Mouse (Mus musculus) urinary bladder, postnatal 14 days (tissue): ENCODE measurements at regions not wholly inside any gene's neighbourhood (a gene's known extent, or its start where the extent isn't known, plus 50 kb on each side); places are given as distances from the start of the nearest gene placed in this dataset.

Source experiments
- DNase-seq: peaks from one replicate; pipeline ENCODE4 v3.0.0; 2021; ENCODE audit warnings: low spot score

DNA sequence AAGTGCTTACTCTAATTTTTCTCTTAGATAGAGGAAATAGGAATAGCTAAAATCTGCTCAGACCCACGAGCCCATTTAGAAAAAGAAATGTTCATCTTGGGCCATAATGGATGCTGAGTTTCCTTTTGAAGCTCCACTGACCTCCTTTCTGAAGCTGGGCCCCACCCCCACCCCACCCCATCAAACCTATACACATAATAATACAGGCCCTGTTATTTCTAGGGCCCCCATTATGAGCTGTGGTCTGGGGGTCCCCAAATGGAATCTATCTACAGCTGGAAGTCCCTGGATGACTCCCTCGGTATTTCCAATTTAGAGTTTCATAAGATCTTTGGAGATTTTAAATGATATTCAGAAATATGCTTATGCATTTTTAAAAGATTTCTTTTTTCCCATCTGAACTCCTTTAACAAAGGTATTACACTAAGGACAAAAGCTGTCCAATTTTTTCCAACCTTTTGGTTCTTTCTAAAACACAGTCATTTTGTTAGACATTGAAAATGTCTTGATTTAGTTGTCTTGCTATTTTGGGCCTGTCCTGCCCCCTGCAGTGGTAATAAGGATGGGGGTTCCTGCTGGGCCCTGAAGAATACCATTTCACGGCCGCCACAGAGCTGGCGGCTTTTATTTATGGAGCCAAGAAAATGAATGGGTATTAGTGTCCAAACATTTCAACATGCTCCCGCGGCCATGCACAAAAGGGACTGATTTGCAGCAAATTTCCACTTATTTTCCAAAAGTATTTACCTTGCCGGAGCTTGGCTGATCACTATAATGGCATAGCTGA is 363.1 kb downstream of the Nr2f2 start:
- DNase-seq = no peak

GRCm38 (mm10) chr7:69998756-69999155 is 367.8 kb downstream of the Nr2f2 start:
- DNase-seq = no peak

DNA sequence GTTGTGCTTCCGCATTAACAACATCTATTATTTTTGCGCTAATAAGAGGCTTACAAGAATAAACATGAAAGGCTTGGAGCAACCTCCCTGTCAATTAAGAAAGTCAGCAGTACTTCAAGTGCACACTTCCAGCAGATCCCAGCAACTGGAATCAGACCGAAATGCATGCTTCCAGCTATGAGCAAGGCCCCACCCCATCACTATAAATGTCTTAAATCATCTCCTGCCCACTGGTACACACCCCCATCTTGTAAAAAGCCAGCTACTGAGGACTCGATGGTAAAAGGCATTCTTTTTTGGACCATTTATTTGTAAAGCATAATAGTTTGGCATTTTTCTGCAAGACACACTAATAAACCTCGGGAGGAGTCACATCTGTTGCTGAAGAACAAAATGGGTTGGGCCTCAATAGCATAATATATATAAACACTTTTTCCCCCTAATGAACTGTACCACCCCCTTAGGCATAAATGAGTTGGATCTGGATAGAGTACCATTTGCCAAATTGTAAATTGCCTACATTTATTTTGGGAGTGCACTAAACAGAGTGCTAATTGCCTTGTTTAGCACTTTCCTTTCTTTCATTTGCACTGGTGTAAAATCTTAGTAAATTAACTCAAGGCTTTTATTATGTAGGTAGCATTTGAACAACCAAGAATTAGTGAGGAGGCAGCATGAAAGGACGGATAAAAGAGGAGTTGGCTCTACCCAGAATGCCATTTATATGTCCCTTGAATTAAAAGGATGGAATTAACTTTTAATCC is 371.8 kb downstream of the Nr2f2 start:
- DNase-seq = no peak

- no peak for DNase-seq
Measured at GRCm38 (mm10) chr7:69992383-69993327, 373.9 kb downstream of the Nr2f2 start.

DNA sequence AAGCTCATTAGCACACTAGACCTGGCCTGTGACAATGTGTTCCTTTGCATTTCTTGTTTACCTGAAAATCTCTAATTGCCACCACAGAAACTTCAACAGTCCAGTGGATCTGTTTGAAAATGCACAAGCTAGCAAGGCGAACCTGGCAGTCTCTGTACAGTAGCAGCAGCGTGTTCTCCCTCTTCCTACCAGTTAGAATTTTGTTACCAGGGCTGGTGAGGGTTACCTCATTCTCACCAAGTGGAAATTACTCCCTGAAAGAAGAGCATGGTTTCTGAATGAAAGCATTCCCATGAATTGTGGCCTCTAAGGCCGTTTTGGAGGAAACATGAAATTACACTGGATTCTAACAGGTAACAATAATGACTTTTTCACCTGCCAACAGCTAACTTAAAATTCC is 374.6 kb downstream of the Nr2f2 start:
- no peak for DNase-seq

DNA sequence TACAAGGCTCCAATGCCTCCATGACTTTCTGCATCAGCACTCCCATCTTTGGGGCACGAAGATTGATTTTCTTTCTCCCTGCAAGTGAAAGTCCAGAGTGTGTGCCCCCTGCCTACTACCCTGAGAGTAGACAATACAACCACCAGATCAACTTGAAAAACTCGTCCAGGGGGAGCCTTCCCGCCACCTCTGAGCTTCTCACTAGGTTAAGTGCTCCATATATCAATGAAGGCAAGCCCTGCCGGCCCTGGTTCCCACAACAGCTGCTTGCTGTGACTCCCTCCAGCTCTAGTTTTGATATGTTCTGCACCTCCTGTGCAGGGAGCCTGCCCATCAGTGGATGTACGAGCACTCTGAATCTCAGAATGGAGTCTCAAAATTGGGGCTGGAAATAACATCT is 377.8 kb downstream of the Nr2f2 start:
- no peak for DNase-seq

- no peak for DNase-seq
Measured at GRCm38 (mm10) chr7:69981301-69981700, 385.2 kb downstream of the Nr2f2 start.

DNA sequence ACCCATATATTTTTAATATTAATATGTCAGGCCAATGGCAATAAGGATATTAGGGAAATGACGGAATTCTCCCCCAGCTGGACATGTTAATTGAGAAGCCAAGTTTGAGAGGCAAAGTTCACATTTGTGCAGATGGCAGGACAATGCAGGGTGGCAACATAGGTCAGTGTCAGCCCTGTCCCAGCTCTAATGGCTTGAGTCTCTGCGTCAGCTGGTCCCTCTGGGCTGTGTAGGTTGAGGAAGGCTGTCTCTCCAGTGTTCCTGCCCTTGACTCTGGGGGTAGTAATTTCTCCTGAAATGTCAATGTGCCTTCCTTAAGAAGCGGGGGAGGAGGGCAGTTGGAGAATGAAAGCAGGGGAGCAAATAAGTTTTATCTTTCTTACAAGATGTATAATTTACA is 390.2 kb downstream of the Nr2f2 start:
- DNase-seq = no peak

DNA sequence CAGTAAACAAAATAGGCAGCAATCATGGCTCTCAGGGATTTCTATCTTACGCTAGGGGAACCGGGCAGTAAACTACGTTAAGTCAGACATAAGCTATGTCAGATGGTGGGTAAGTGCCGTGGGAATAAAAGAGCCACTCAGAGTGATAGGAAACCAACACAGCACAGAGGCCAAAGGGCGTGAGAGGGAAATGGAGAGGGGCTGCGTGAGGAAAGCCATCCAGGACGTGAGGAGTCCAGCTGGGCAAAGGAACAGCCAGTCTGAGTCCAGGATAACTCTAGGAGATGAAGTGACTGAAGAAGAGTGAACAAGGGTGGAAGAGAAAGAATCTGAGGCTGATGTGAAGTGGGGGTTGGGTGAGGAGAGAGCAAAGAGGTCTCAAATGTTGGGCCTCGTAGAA is 402.5 kb downstream of the Nr2f2 start:
- DNase-seq = no peak

DNA sequence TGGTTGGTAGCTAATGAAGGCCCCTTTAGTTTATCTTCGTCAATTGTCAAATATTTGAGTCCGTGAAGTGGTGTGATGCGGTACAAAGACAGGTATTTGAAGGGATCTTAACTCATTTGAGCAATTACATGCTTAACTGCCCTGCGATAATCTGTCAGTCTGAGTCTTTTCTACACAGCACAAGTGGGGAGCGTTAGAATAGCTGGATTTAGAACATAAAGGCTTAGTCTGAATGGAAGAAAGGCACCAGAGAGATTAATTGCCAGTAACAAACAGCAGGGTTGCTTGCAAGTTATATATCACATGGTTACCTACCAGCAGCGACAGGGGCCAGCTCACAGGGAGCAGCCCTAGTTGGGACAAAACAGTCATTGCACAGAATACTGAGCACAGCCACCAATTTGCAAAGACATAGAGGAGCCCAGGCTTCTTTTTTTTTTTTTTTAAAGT is 416.3 kb downstream of the Nr2f2 start:
- no peak for DNase-seq

GRCm38 (mm10) chr7:69949647-69950121 is 416.9 kb downstream of the Nr2f2 start:
- no peak for DNase-seq

DNA sequence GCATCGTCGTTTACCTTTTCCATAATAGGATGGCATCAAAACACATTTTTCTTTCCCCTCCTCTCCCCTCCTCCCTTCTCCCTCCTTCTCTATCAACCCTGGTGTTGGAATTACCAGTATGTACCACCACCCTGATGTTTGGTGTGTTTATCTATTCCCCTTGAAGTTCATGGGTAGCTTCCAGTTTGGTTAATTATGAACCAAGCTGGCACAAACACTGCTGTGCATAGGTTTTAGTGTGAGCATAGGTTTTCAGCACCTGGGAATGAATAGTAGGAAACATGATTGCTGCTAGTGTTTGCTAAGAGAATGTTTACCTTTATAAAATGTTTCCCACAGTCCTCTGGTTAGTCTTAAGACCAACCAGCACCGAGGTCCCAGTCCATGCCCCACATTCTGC is 420.1 kb downstream of the Nr2f2 start:
- no peak for DNase-seq

GRCm38 (mm10) chr7:69941881-69942280 is 424.7 kb downstream of the Nr2f2 start:
- DNase-seq = no peak

GRCm38 (mm10) chr7:69925261-69925660 is 441.3 kb downstream of the Nr2f2 start:
- DNase-seq = no peak

DNA sequence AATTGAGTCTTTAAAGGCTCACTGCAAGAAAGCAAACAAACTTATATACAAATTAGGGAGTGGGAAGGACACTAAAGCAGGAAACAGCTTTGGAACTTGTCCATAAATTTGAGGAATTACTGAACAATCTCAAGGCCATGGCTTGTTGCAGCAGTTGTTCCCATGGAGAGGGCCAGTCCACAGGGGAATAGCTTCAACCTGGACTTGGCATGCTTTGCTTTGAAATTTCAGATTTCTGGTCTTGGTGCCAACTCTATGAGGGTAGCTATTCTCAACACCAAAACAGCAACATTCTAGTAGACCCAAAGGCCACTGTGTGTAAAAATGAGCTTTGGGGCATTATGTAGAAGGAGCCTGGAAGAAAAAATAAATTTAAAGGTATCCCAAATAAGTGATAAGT is 442.0 kb downstream of the Nr2f2 start:
- no peak for DNase-seq

DNA sequence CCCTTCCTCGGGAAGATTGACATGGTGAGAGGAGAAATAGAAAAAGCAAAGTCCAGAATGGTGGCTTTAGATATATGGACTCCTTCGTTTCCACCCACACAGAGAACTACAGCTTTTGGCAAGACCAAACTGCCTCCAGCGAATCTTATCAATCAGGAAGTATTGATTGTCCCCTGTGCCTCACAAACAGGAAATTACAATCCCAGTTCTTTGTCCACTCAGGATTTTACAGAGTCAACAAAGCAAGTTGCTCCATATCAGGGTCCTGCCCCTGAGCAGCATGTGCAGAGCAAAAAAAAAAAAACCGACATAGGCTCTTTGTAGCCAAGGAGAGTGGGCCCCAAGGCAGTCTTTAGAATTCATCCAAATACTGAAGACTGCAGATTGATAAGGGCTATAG is 454.8 kb downstream of the Nr2f2 start:
- no peak for DNase-seq

DNA sequence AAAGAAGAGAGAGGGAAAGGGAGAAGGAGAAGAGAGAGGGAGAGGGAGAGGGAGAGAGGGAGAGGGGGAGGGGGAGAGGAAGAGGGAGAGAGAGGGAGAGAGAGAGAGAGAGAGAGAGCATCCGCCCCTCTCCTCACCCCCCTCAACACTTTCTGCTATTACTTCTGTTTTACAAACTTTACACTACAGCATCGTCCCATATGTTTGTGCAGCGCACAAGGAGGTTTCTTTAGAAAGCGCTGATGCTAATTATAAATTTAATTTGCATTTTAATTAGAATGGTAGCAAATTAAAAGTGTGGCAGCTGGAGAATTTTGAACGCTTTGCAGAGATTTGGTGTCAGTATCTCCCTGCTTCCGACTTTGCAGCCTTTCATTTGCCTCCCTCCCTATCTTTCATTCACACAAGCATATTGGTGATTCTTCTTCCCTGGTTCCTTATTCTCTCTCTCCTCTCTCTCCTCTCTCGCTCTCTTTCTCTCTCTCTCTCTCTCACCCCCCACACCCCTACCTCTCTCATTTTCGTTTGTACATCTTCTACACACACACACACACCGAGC is 476.0 kb downstream of the Nr2f2 start:
- DNase-seq = no peak

GRCm38 (mm10) chr7:69888251-69888650 is 478.3 kb downstream of the Nr2f2 start:
- no peak for DNase-seq

DNA sequence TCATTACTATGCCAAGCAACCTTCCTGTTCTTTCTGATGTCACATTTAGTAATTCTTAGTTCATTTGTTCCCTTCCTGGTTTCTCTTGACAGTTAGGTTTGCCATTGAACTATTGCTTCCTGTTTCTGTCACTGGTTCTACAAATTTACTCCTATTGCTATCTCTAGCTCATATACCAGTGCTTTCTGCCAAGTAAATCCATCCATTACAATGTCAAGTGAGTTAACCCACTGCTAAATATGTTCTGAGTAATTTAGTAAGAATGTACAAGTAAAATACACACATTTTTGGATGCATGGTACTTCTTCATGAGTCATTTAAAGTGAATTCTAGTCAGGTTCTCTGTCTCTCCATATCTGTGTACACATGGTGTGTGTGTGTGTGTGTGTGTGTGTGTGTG is 489.5 kb downstream of the Nr2f2 start:
- DNase-seq = no peak

GRCm38 (mm10) chr7:69865801-69866200 is 500.7 kb downstream of the Nr2f2 start:
- no peak for DNase-seq

DNA sequence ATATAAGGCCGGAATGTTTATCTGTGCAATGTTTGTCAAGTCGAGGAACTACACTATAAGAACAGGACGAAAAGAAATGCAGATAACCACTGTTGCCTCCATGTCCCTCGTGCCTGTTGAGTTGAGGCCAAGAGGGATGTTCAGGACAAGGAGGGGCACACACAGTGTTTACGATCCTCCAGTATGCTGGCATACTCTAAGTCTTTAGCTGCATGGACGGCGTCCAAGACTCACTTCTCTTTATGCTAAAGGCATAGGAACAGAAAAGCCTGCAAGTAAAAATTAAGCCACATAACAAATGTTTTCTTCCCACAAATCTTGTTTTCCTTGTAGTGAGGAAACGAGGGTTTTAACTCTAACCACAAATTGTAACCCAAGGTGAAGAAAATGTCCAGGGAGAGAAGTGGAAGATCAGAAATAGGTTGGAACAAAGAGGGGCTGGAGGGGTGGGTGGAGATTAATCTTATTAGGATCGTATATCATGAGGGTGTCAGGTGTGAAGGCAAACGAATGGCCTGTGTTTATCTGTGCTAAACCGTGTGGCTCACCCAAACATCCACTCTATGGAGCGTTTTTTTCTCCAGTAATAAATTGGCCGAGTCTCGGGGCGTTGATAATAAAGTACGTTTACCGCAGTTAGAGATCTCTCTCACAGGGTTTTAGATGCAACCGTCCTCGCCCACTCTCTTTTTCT is 521.8 kb downstream of the Nr2f2 start:
- no peak for DNase-seq
